Mouse (Mus musculus) skeletal muscle tissue, adult 2 months (tissue): ENCODE results near the gene Mybpc3.

Experiments
- DNase-seq: peaks from one replicate; pipeline ENCODE4 v3.0.0-alpha.2; 2012; ENCODE audit warnings: low read depth, low spot score

Gene Mybpc3

DNA sequence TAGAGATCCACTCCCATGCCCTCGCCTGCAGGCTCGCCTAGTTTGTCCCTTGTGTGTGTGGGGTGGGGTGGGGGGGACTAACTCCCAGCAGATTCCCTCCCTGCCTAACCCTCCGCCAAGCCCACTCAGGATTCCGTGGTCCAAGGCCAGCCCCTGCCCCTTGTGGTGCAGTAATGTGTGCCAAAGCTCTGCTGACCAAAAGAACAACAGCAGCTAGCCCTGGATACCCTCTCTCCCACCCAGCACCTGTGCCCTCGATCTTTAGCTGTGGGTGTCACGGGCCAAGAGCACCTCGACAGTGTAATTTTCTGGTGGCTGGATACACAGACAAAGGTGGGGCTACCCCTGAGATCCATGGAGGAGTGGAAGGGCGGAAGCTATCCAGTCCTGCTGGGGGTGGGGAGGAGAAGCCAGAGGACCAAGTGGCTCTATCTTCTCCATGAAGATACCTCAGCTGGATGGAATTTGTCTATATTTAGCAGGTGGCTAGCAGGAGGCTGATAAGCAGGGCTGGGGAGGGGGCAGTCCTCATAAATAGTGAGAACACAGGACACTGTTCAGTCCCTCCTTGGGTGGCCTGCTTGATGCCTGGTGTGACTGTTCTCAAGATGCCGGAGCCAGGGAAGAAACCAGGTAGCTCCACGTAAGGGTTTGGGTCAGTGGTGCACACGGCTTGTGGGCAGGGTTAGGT lies at the start of gene Mybpc3:
Mybpc3 (plus strand) TSS at position 560 of the 691 bp plus-strand sequence.
- no peak for DNase-seq

DNA sequence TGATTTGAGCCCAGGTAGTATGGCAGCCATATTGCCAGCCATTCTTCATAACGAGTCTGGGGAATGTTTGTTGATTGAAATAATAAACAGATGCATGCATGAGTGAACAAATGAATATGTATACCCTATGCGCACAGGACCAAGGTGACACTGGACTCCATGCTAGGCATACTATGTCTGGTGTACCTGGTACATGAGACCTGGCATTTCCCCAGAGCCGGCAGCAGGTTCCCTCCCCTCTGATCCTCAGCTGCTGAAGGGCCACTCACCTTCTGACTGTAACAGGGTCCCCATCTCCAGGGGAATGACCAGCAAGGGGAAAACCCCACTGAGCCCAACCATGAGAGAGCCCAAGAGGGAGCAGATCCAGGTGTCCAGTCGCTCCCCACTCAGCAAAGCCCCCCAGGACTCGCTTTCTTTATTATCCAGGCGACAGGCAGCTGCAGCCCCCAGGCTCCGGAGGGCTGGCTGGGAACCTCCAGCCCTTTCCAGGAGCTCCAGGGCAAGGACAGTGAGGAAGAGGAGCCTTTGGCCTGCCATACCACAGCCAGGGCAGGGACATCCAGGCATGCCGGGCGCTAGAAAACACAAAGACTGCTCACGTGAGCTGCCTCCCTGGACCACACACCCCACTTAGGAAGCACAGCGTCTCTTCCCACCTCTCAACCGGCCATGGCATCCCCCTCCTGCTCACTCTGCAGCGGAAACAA lies 49.6 kb upstream of the Mybpc3 start:
- no peak for DNase-seq

DNA sequence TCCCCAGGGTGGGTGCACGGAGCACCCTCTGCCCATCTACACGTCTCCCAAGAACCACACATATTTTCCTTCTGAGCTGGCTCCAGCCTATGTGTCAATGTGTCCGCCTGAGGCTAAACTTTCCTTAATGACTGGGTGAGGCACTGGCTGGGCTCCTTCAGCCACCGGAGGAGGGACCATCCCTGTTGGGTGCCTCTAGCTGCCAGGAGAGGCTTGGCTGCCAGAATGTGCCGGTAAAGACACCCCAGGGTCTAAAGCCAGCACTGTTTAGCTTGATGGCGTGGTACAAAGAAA lies 49.1 kb upstream of the Mybpc3 start:
- no peak for DNase-seq

DNA sequence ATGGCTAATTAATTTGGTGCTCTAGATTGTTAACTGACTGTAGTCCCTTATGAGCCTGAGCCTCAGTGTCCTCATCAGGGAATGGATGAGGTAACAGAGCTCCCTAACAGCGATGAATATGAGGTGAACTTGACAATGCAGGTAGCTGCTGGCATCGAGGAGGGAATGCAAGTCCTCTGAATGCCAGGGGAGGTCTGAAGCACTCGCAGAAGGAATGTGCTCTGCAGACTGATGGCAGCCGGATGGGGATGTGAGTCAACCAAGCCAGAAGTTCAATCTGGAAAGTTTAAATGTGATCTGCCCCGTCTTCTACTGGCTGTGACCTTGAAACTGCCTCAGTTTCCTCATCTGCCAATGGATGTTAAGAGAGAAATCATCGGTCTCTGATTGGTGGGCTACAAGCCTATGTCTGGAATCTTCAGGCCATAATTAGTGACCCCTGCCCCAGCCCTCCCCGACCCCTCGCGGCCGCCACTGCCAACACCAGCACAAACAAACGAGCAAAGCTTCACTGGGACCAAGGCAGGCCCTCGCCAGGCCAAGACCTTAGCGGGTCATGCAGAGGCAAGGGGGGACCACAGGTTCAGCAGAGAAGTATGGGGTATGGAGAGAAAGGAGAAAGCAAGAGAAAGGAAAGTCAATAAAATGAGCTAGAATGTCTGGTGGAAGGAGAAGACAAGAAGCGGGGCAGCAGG lies 48.5 kb upstream of the Mybpc3 start:
- DNase-seq: no peak

DNA sequence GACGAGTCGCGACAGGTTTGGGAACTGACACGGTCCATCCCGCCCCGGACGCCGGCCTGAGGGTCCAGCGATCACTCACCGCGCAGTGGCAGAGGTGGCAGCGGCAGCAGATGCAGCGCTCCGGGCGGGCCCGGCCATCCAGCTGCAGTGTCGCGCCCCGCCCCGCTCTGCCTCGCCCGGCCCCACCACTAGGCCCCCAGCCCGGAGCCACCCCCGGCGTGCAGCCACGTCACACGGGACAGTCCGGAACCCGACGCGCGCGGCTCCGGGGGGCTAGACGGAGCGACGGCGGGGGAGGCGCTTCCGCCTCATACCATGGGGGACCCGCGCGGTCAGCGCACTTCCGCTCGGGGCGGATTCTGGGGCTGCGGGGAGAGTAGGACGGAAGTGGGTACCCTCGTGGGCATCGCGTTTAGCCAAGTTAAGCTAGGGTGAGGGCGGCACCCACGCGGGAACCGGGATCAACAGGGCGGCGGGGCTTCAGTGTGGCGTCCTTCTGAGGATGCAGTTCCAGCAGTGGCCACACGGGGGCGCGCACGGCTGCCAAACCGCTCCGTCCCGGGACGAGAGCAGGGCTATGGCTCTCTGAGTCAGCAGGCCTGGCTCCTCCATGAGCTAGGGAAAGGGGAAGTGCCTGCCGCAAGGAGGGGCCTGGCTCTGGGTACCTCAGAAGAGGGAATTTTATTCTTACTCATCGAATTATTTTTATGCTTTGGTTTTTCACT lies 47.7 kb upstream of the Mybpc3 start, which contains the start of gene Slc39a13:
Slc39a13 (minus strand) TSS at position 342 of the 725 bp plus-strand sequence.
- peak; percentile 96 for DNase-seq

DNA sequence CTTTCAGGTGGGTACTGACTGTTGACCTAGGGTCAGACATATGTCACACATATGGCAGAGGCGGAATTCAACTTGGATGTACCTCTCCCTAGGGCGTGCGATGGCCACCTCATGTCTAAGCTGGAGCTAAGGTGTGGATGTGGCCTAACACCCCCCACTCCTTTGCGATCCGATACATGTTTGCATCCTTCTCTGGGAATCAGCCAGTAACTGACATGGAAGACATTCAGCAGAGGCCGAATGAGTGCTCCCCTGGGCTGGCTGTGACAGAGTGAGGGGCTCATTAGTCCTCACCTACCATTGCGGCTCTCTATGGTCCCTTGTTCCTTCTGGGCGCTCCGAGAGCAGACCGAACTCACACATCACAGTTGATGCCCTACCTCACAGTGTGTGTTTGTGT lies 46.9 kb upstream of the Mybpc3 start:
- DNase-seq: no peak

DNA sequence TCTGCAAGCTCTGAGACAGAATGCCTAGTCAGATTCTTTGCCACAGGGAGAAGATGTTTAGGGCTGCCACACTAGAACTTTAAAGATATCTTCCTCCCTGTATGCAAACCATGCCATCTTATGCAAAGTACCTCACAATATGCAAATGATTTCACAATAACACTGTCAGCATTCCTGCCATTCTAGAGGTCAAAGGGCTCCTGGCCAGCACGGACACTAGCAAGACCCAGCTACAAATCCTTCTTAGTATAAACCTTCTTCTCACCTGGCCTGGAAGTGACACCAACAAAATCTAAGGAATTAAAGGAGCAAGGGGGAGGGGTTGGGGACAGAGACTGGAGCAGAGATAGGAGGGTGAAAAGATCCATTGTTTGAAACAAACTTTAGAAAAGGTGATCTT lies 45.9 kb upstream of the Mybpc3 start:
- no peak for DNase-seq

DNA sequence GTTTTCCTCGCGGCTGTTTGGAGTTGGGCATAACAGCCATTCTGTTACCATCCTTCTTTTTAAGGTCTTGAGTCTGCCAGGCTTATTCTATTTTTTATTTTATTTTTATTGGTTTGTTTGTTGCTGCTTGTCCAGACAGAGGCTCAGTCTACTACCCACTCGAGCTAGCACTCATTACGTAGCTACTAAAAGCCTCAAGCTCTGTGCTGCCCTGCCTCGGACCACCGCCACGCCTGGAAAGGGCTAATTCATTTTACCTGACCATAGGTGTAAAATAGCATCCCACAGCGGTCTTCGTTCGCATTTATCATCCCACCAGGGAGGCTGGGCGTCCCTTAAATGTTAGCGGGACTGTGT lies 40.0 kb upstream of the Mybpc3 start:
- no peak for DNase-seq

DNA sequence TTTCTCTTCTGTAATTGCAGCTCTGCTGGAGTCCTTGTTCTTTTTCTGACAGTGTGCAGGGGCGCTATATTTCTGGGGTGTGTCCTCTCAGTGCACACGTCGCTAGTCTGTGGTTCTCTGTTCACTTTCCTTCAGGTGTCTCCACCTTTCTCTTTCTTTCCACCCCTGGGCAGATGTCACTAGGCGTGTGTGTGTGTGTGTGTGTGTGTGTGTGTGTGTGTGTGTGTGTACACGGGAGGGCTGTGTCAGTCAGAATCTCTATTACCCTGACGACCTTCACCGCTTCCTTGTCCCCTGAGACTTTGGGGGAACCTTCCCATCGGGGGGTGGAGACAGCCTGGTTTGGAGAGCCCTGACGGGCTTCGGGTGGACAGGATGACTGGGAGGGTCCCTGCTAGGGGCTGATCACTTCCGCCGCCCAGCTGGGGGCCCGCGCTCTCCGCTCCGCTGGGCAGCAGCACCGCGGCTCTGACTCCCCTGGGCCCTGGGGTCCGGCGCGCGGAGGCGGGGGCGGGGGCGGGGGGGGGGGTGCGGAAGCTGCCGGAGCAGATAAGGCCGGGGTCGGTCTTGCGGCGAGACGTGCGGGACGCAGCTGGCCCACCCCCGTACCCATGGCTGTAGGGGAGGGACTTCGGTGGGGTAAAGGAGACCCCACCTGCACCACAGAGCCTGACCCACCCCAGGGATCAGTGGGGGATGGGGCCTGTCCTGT lies 39.5 kb upstream of the Mybpc3 start:
- DNase-seq: no peak

DNA sequence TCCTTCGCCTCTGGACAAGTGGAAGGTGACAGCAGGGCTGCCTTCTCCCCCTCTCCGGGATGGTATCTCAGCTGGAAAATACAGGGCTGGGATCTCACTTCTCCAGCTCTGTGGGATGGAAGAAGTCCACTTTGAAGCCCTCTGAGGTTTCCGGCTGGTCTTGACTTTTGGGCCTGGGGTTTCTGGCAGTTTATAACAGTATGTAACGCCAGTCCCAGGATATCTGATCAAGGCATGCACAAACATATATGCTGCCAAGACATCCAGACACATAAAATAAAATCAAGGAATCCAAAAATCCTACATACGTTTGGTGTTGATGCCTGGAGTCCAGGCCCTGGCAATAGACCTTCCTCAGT lies 38.9 kb upstream of the Mybpc3 start:
- no peak for DNase-seq

DNA sequence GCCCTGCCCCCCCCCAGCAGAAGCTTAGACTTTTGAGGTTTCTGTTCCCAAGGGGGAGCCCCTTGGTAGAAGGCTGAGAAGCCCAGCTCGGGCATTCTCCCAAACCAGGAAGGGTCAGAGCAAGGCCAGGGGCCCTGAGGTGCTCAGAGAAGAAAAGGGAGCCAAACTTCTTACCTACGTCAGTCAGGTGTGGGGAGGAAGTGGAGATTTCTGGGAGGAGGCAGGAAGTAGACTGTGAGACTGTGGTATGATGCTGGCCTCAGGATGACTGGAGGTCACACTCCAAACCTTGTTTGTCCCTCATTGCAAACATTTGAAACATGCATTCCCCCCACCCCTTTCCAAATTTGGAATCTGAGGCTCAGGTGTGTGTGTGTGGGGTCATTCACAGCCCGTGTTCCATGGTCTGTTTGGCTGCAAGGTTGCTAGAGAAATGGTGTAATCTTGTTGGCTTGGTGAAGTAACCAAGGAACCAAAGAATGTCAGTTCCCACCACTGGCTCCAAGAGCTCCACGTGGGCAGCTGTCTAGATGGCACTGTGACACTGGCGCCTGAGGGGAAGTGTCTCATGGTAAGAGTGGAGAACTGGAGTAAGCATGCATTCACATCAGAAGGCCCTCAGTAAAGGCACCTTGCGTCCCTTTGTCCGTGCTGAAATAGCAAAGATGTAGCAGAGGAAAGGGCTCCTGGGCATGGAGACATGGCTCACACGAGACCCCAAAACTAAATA lies 37.0 kb upstream of the Mybpc3 start:
- DNase-seq: no peak

DNA sequence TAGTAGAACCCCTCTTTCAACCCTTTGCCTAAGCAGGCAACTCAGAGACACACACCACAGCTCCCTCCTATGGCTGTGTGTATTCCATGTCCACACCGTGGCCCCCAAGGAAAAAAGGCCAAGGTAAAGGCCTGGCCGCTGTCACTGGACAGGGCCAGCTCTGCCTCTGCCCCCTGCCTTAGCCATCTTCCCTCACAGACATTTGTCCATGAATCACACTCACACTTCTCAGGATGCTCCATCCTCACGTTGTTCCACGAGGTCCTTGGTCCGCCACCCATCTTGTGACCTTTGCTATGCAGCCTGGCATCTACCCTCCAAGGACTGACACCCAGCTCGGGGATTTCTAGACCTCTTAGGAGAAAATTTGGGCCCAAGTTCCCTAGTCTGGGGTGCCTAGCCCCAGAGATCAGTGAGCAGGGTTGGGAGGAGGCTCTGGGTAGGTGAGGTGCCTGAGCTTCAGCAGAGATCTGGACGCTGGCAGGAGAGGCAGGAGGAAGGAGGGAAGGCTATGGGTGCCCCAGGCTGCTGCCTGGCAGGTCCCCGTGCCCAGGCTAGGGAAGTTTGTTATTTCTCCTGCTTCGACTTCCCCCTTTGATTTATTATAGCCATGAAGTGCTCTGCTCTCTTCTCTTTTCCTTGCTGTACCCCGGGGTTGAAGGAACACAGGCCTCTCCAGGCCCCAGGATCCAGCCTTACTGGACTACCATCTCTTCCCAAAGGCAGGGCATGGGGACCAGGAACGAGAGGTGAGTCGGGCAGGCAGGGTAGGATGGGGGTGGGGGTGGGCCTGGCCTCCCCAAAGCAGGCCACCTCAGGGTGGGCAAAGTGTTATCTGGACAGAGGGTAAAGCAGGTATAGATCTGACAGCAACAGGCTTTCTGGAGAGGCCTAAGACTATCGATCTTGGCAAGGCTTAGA lies 35.9 kb upstream of the Mybpc3 start, which contains the start of gene Spi1:
Spi1 (plus strand) TSS at position 616 of the 921 bp plus-strand sequence.
- DNase-seq: no peak

DNA sequence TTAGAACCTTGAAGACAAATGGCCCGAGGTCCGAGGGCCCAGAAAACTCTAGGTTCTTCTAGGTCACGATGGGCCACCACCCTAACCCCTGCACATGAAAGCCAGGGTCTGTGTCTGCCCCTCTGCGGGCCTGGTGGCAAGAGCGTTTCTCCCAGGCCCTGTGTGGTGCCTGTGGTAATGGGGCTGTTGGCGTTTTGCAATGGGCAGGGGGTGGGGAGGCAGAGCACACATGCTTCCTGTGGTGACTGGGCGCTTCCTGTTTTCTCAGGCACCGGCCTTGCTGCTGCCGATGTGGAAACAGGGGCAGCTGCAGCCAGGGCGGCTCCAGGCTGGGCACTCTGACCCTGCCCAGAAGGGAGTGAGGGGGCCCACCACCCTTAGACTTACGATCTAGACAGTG lies 35.1 kb upstream of the Mybpc3 start:
- peak; percentile 63 for DNase-seq

DNA sequence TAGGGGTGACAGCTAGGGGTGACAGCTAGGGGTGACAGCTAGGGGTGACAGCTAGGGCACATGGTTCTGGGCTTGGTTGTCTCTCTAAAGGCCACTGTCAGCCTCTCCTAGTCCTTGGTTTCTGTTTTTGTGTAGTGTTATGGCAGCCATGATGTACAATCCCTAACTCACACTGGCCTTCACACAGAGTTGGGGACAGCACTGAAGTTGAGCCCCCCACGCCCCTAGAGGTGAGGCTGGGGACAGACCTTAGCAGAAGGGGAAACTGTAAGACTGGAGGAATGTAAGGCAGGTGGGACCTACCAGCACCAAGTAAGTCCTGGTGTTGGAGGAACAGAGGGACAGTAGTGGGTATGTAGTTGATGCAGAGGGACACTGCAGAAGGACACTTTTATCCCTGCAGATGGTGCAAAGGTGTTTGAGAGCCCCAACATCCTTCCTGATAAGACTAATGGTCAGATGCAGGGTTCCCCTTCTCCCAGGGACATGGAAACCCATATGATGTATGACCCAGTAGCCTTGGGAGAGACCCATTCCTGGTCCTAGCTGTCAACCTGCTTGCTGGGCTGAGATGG lies 34.5 kb upstream of the Mybpc3 start:
- no peak for DNase-seq

DNA sequence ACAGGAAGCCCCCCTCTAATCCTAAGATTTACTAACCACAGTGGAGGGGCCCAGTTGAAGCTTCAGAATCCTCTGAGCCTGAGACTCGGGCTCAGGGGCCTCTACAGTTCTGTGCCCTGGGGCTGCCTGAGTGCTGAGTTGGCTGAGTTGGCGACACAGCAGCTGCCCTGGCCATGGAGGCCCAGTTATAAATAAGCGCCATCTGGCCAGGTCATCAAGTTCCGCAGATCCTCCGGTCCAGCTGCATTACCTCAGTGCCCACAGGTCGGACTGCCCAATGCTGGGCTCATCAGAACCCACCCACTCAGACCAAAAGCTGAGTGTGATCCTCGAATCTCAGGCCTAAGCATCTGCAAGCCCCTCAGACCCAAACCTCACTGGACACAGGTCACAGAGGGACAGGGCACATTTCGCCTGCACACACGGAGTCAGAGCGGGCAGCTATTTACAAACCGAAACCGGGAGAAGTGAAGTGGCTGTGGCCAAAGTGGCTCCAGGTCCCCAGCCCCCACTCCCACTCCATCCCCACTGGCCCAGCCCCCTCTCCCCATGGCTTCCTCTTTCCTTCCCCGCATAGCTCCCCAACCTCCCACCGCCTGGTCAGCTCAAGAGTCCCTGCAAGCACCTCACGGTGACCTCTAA lies 33.6 kb upstream of the Mybpc3 start:
- DNase-seq: peak; percentile 92

DNA sequence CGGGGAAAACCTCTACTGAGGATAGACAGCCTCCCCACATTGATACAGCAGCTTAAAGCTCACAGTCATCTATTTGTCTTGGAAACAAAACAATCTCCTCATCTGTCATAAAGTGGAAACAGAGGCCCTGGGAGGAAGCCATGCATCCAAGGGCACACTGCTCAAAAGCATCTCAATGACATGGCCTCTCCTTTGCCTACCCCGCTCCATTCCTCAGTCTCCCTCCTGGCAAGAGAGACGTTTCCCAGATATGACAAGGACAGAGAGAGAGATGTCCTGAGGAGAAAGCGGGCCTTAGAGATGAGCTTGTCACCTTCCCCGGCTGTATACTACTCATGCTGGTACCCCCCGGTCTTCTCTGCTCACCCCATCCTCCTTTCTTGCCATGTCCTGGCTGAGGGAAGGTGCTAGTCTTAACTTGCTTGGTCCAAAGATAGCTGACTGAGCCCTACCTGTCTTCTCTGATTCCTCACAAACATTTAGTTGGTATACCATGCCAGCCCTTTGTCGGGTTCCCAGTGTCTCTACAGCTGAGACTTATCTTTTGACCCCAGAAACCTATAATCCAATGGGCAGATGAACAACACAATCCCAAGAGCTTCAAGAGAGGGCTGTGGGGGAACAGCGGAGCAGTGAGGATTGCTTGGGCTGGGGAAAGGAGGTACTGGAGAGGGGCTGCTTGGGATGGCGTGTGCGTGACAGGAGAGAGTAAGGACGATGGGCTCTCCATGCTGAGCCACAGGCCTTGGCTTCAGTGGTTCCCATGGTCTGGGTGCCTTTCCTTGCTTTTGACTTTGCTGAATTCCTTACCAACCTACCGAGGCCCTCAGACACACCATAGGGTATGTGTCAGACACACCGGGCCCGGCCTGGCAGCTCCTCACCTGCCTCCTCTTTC lies 32.2 kb upstream of the Mybpc3 start:
- DNase-seq: no peak

DNA sequence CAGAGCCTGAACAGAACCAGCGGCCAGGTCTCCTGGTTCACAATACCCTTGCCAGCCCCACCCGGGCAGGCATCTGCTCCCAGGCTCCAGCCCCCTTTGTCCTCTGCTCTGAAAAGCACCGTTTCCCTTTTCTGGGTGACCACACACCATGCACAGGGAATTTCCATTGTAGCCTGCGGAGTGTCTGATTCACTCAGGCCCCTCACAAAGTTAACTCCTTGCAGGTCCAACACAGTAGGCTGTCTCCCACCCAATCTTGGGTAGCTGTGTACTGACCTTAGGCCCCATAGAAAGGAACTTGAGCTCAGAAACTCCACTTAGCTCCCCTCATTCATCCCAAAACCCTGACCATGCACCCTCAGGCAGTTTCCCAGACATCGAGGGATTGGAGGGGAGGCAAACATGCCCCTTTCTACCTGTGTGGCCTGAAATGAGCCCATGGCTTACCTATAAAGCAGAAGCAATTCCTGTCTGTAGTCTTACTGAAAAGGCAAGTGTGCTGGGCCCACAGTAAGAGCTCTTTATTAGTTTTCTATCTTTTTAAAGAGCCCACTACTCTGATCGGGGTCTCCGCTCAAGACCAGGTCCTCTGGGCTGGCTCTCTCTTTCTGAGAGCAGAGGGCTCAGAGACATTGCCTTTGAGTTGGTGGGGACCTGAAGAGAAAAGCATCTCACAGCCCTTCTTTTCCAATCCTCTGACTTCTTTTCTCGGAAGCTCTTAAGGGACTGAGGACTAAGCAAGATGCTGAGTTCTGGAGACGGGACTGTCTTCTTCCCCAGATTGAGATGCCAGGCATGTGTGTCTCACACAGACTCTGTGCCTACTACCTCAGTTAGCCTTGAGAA lies 31.3 kb upstream of the Mybpc3 start:
- no peak for DNase-seq
